Mouse (Mus musculus) stomach, postnatal 0 days (tissue): Measurements from ENCODE around the gene Tmc4. TPM values are rescaled to one million over a fixed set of nuclear protein-coding genes. Genes with fewer than 3 reads are reported as not detected.
A peak's percentile ranks its signal among the peaks of the same experiment; 100 is the strongest.

Experiments used
- ATAC-seq: fragments of 200-750 bp; cut with Nextera tagmentation; 2 replicates; pipeline ENCODE4 v1.8.0; 2017; ENCODE audit not compliant: low FRiP score, low TSS enrichment
- DNase-seq: peaks from one replicate; pipeline ENCODE4 v3.0.0-alpha.2; 2016; ENCODE audit warnings: low spot score
- H3K27ac ChIP-seq: fragments of 300-500 bp; sonication (generic); replicated peaks from 2 replicates; pipeline ENCODE4 v1.5.1; 2014; ENCODE audit warnings: mild to moderate bottlenecking, control low read depth
- H3K27me3 ChIP-seq: fragments of 300-500 bp; sonication (generic); 2 replicates; pipeline ENCODE4 v1.6.1; 2014; ENCODE audit warnings: low read length; ENCODE audit not compliant: control insufficient read depth, insufficient read depth
- H3K36me3 ChIP-seq: fragments of 300-500 bp; sonication (generic); 2 replicates; pipeline ENCODE4 v1.6.1; 2014; ENCODE audit warnings: low read length, mixed read lengths; ENCODE audit not compliant: control insufficient read depth, insufficient read depth
- H3K4me1 ChIP-seq: fragments of 300-500 bp; sonication (generic); replicated peaks from 2 replicates; pipeline ENCODE4 v1.6.1; 2014; ENCODE audit warnings: antibody characterized with exemption; ENCODE audit not compliant: control insufficient read depth, insufficient read depth
- H3K4me2 ChIP-seq: fragments of 300-500 bp; sonication (generic); replicated peaks from 2 replicates; pipeline ENCODE4 v1.6.1; 2014; ENCODE audit warnings: low read depth, mild to moderate bottlenecking, control low read depth, moderate library complexity
- H3K4me3 ChIP-seq: fragments of 300-500 bp; sonication (generic); 2 replicates; pipeline ENCODE4 v1.5.1; 2014; ENCODE audit warnings: low read depth, low read length, control low read depth
- H3K9ac ChIP-seq: fragments of 300-500 bp; sonication (generic); 2 replicates; pipeline ENCODE4 v1.6.1; 2014; ENCODE audit warnings: mild to moderate bottlenecking, low read length, control low read depth, mixed read lengths
- H3K9me3 ChIP-seq: fragments of 300-500 bp; sonication (generic); 2 replicates; pipeline ENCODE4 v1.6.1; 2016; ENCODE audit warnings: low read length; ENCODE audit not compliant: control insufficient read depth
- CTCF ChIP-seq: IDR thresholded peaks from 2 replicates; pipeline ENCODE4 v1.5.1; 2016; ENCODE audit warnings: antibody characterized with exemption, low read depth, mild to moderate bottlenecking, moderate library complexity
- EP300 ChIP-seq: optimal IDR thresholded peaks from 2 replicates; pipeline ENCODE3; 2016; ENCODE audit warnings: antibody characterized with exemption
- WGBS: fragments of 180-500 bp; shearing (Covaris S2); extraction: QIAGEN DNeasy Blood & Tissue Kit; methylation state at CpG from one replicate; pipeline ENCODE4 v1.1.7; 2014; 5-methylcytosine and 5-hydroxymethylcytosine counted together
- polyA plus RNA-seq: library from polyadenylated mRNA; unstranded; fragments of >200 nt; fragmentation: Nextera tagmentation; extraction: Ambion mirVana; gene quantifications from 2 replicates; pipeline ENCODE4 v1.2.1, GENCODE M21; 2015

The Tmc4 gene
- polyA plus RNA-seq, 1 experiment from 2014 or later = 70.1 TPM

DNA sequence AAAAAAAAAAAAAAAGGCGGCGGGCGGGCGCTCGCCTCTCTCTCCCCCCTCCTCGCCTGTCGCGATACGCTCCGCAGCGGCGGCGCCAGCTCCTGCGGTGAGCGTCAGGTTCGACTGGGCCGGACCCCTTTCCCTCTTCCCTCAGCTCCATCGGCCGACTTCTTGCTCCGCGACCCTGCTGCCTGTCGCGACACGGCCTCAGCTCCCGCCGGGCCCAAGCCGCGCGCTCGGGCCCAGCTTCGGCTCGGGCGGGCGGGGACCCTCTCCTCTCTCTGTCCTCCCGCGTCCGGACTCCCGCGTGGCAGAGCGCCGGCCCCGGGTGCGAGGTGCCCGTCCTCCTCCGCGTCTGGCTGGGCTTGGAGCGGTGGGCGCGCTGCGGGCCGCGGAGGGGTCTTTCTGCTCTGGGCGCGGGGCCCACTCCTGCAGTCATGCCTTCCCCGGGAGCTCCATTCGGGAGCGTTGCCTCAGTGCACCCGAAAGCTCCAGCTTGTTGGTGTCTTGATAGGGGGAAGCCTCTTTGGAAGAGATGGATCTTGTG, 31.8 kb downstream of the Tmc4 start:
- peaks cover 6% of the 10 kb centered on the region; the same call in 1 of the 2 replicates for H3K36me3 ChIP-seq
- ATAC-seq (no peak), DNase-seq (no peak)
- WGBS = 1% methylated on average over 50 of the region's 58 CpGs
- no peaks in the 10 kb centered on the region for H3K9me3 ChIP-seq
- H3K9ac ChIP-seq = peak overlapping the region; percentile 98
- peak overlapping the region; percentile 99 for H3K27ac ChIP-seq
- H3K4me2 ChIP-seq = peak overlapping the region; percentile 80
- H3K4me3 ChIP-seq = peak overlapping the region; percentile 99
- TF ChIP-seq CTCF = no peak
- no peak for TF ChIP-seq EP300
- H3K27me3 ChIP-seq = no peaks in the 10 kb centered on the region
- peaks cover 10% of the 10 kb centered on the region for H3K4me1 ChIP-seq

DNA sequence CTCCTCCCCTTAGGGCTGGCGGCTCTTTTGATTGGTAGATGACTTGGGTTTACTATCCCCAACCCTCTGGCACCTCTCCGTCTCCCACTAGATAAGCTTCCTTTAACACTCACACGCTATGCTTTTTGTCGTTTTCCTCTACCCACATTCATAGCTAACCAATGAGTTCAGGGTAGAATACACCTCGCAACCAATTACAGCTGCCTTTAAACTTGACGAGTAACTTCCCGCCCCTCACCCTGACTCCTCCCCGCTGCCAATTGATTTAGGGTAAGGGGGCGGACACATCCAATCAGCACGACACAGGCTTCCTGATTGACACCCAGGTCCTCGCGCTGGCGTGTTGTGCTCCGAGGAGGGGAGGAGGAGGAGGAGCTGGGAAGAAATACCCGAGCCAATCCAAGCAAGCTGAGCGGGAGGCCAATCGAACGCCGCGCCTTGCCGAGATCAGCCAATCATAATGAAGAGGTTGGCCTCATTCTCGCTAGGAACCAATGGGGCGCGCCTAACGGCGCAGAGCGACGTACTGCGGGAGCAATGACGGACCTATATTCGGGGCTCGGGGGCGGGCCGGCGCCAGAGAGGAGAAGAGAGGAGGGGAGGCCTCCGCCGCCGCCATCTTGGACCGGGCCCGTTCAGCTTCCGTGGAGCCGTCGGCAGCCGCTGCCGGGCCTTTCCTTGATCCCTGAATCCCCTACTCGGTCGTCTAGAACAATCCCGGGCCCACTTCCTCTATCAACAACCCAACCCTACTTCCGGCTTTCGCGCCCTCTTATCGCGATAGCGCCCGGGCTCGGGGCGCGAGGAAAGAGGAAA, 32.5 kb downstream of the Tmc4 start, which contains the start of gene Cnot3:
Gene Cnot3 (plus strand): TSS at position 597 of the 816 bp plus-strand sequence.
- peak; percentile 98 for DNase-seq
- no peaks in the 10 kb centered on the region for H3K9me3 ChIP-seq
- peak within 1 kb of the TSS; percentile 98 for H3K9ac ChIP-seq
- H3K27me3 ChIP-seq = no peaks in the 10 kb centered on the region
- TF ChIP-seq CTCF (no peak), EP300 (peak; percentile 95)
- H3K27ac ChIP-seq = peak within 1 kb of the TSS; percentile 99
- peak within 1 kb of the TSS; percentile 80 for H3K4me2 ChIP-seq
- ATAC-seq = peak; percentile 98
- H3K4me3 ChIP-seq = peak within 1 kb of the TSS; percentile 99
- under 1% methylated on average over 53 of the region's 58 CpGs for WGBS
- peaks cover 10% of the 10 kb centered on the region for H3K4me1 ChIP-seq
- H3K36me3 ChIP-seq = peaks cover 11% of the 10 kb centered on the region; the same call in 1 of the 2 replicates

DNA sequence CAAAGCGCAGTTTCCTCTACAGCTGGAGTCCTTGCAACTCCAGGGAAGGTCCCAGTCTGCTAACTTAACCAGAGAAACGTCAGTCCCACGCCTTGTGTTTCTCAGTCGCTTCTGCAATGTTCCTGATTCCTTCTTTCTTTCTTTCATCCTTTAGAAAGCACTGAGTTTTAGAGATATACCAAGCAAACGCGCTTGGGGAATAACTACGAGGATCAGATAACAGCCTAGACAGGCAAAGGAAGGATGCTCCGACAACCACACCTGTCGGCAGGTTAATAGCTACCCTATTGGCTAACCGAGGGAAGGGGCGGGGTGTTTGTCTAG, 33.0 kb downstream of the Tmc4 start:
- Histone ChIP-seq H3K4me2 (peak overlapping the region; percentile 42), H3K36me3 (peaks cover 14% of the 10 kb centered on the region; the same call in 1 of the 2 replicates), H3K9ac (no peak overlapping the region), H3K9me3 (no peaks in the 10 kb centered on the region), H3K27me3 (no peaks in the 10 kb centered on the region), H3K4me1 (peaks cover 10% of the 10 kb centered on the region), H3K4me3 (peak overlapping the region; percentile 41), H3K27ac (peak overlapping the region; percentile 49; the same call in 1 of the 2 replicates)
- no peak for ATAC-seq
- TF ChIP-seq EP300 (no peak), CTCF (no peak)
- WGBS = under 1% methylated on average over 11 of the region's 11 CpGs
- no peak for DNase-seq

DNA sequence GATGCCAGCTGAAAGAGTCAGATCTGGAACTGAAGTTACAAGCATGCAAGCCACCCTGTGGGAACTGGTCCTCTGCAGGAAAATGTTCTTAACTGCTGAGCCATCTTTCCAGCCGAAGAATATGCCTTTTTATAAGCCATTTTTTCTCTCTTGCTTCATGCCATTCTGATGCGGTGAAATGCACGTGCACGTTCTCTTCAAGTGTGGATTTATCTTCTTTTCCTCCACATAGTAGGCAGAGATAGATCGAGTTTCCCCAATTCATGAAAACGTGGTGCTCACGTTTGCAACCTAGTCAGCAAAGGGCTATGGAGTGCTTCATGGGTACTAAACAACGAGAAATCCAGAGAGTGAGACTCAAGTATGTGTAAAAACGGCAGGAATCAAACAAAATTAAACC, 33.5 kb downstream of the Tmc4 start:
- Histone ChIP-seq H3K27me3 (no peaks in the 10 kb centered on the region), H3K4me2 (peak overlapping the region; percentile 42), H3K4me3 (peak overlapping the region; percentile 41; the same call in 1 of the 2 replicates), H3K9ac (no peak overlapping the region), H3K27ac (no peak overlapping the region), H3K36me3 (peaks cover 14% of the 10 kb centered on the region; the same call in 1 of the 2 replicates), H3K9me3 (no peaks in the 10 kb centered on the region), H3K4me1 (peaks cover 10% of the 10 kb centered on the region)
- DNase-seq = no peak
- TF ChIP-seq CTCF = no peak
- no peak for TF ChIP-seq EP300
- no peak for ATAC-seq
- WGBS = 19% methylated on average over 9 of the region's 9 CpGs

GRCm38 (mm10) chr7:3643412-3643811, 33.9 kb downstream of the Tmc4 start:
- H3K4me2 ChIP-seq = no peak overlapping the region
- WGBS = 59% methylated on average over 5 of the region's 5 CpGs

DNA sequence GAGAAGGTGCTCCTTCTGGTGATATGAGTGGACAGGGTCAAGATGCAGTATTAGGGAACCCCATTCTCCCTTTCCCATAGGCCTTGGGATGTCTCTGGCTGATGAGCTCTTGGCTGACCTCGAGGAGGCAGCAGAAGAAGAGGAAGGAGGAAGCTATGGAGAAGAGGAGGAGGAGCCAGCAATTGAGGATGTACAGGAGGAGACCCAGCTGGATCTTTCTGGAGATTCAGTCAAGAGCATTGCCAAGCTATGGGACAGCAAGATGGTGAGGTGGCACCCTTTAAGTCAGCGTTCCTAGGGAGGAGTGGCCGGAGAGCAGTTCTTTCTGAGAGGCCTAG, 46.9 kb downstream of the Tmc4 start:
- ATAC-seq (no peak), DNase-seq (no peak)
- Histone ChIP-seq H3K36me3 (peaks cover 2% of the 10 kb centered on the region; the same call in 1 of the 2 replicates), H3K4me3 (peak overlapping the region; percentile 56), H3K9me3 (no peaks in the 10 kb centered on the region), H3K4me1 (peaks cover 8% of the 10 kb centered on the region), H3K27ac (peak overlapping the region; percentile 91; the same call in 1 of the 2 replicates), H3K4me2 (peak overlapping the region; percentile 92), H3K27me3 (no peaks in the 10 kb centered on the region), H3K9ac (peak overlapping the region; percentile 66)
- WGBS = 45% methylated on average over 3 of the region's 3 CpGs
- TF ChIP-seq CTCF = no peak
- no peak for TF ChIP-seq EP300

More at GRCm38 (mm10) chr7:3643412-3643811, 33.9 kb downstream of the Tmc4 start:
- no peak overlapping the region for H3K27ac ChIP-seq
- H3K9me3 ChIP-seq = no peaks in the 10 kb centered on the region
- ATAC-seq (no peak), DNase-seq (no peak)
- H3K36me3 ChIP-seq = peaks cover 14% of the 10 kb centered on the region; the same call in 1 of the 2 replicates
- peaks cover 10% of the 10 kb centered on the region for H3K4me1 ChIP-seq
- TF ChIP-seq EP300 = no peak
- no peak for TF ChIP-seq CTCF
- no peak overlapping the region for H3K9ac ChIP-seq
- no peak overlapping the region for H3K4me3 ChIP-seq
- H3K27me3 ChIP-seq = no peaks in the 10 kb centered on the region
